Mouse (Mus musculus) neural tube, embryonic 15.5 days (tissue): ENCODE data around the gene Myh6. TPM values are rescaled to one million over a fixed set of nuclear protein-coding genes. Genes with fewer than 3 reads are reported as not detected.

ENCODE experiments used
- ATAC-seq: fragments of 200-750 bp; cut with Nextera tagmentation; 2 replicates; pipeline ENCODE4 v1.8.0; 2017; ENCODE audit warnings: mild to moderate bottlenecking, moderate TSS enrichment, moderate library complexity; ENCODE audit not compliant: low FRiP score
- H3K27ac ChIP-seq: fragments of 300-500 bp; sonication (generic); replicated peaks from 2 replicates; pipeline ENCODE4 v1.5.1; 2015; ENCODE audit warnings: mild to moderate bottlenecking, inconsistent platforms
- H3K27me3 ChIP-seq: fragments of 300-500 bp; sonication (generic); replicated peaks from 2 replicates; pipeline ENCODE4 v1.6.1; 2015; ENCODE audit warnings: inconsistent platforms
- H3K36me3 ChIP-seq: fragments of 300-500 bp; sonication (generic); 2 replicates; pipeline ENCODE4 v1.6.1; 2015; ENCODE audit warnings: inconsistent platforms
- H3K4me1 ChIP-seq: fragments of 300-500 bp; sonication (generic); 2 replicates; pipeline ENCODE4 v1.6.1; 2015; ENCODE audit warnings: inconsistent platforms
- H3K4me2 ChIP-seq: fragments of 300-500 bp; sonication (generic); 2 replicates; pipeline ENCODE4 v1.6.1; 2015; ENCODE audit warnings: inconsistent platforms, mild to moderate bottlenecking, moderate library complexity
- H3K4me3 ChIP-seq: fragments of 300-500 bp; sonication (generic); replicated peaks from 2 replicates; pipeline ENCODE4 v1.5.1; 2015; ENCODE audit warnings: mild to moderate bottlenecking, inconsistent platforms
- H3K9ac ChIP-seq: fragments of 300-500 bp; sonication (generic); replicated peaks from 2 replicates; pipeline ENCODE4 v1.6.1; 2015; ENCODE audit warnings: mild to moderate bottlenecking, inconsistent platforms
- H3K9me3 ChIP-seq: fragments of 300-500 bp; sonication (generic); replicated peaks from 2 replicates; pipeline ENCODE4 v1.6.1; 2016; ENCODE audit warnings: inconsistent platforms
- WGBS: fragments of 180-500 bp; shearing (Covaris S2); methylation state at CpG from one replicate; pipeline ENCODE4 v1.1.7; 2015; ENCODE audit warnings: mixed read lengths; 5-methylcytosine and 5-hydroxymethylcytosine counted together
- microRNA counts: library from miRNA; unstranded; fragments of <30 nt; microRNA quantifications from one replicate; lab custom pipeline; 2016
- microRNA-seq: library from miRNA; unstranded; fragments of <30 nt; microRNA quantifications from one replicate; pipeline ENCODE4, GENCODE M21; 2017
- polyA plus RNA-seq: library from polyadenylated mRNA; unstranded; fragments of >200 nt; fragmentation: Nextera tagmentation; extraction: Ambion mirVana; gene quantifications from 2 replicates; pipeline ENCODE4 v1.2.1, GENCODE M21; 2015

The Myh6 gene
- polyA plus RNA-seq, 1 experiment from 2014 or later: 1.8 TPM

- Histone ChIP-seq H3K9me3 (no peaks in the 10 kb centered on the region), H3K27ac (peak overlapping the region; percentile 97), H3K4me1 (peaks cover 24% of the 10 kb centered on the region), H3K9ac (peak overlapping the region; percentile 99), H3K4me3 (peak overlapping the region; percentile 87), H3K36me3 (peaks cover 31% of the 10 kb centered on the region), H3K4me2 (peak overlapping the region; percentile 68), H3K27me3 (no peaks in the 10 kb centered on the region)
- ATAC-seq: peak; percentile 63
- under 1% methylated on average over 51 of the region's 54 CpGs for WGBS
Observed at GRCm38 (mm10) chr14:54894296-54895151, 72.2 kb downstream of the Myh6 start.

- Histone ChIP-seq H3K4me2 (peak overlapping the region; percentile 56), H3K27me3 (no peaks in the 10 kb centered on the region), H3K27ac (peak overlapping the region; percentile 97), H3K4me1 (peaks cover 24% of the 10 kb centered on the region), H3K9me3 (no peaks in the 10 kb centered on the region), H3K36me3 (peaks cover 28% of the 10 kb centered on the region), H3K9ac (peak overlapping the region; percentile 99), H3K4me3 (peak overlapping the region; percentile 87)
- under 1% methylated on average over 38 of the region's 38 CpGs for WGBS
- ATAC-seq: peak; percentile 97
Observed at GRCm38 (mm10) chr14:54893651-54894181, 73.0 kb downstream of the Myh6 start.

DNA sequence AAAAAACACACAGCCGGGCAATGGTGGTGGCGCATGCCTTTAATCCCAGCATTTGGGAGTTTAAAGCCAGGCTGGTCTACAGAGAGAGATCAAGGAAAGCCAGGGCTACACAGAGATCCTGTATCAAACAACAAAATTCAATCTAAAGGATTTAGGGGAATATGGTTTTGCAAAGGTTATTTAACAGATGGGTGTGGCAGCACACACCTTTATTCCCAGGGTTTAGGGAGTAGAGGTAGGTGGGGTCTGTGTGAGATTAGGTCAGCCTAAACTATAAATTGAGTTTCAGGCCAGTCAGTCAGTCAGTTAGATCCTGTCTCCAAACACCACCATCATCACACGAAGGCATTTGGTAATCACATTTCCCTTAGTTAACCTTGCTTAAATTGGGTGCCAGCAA lies 74.5 kb downstream of the Myh6 start, which contains the start of gene Pabpn1:
Gene Pabpn1 (plus strand): TSS at position 301 of the 400 bp plus-strand sequence.
- no peak for ATAC-seq

More for the DNA sequence above, 74.5 kb downstream of the Myh6 start, which contains the start of gene Pabpn1:
- no peaks in the 10 kb centered on the region for H3K27me3 ChIP-seq
- H3K4me1 ChIP-seq: peaks cover 22% of the 10 kb centered on the region
- H3K9me3 ChIP-seq: no peaks in the 10 kb centered on the region
- H3K9ac ChIP-seq: peak within 1 kb of the TSS; percentile 51
- peaks cover 14% of the 10 kb centered on the region for H3K36me3 ChIP-seq
- 94% methylated on average over 3 of the region's 3 CpGs for WGBS
- H3K4me3 ChIP-seq: peak within 1 kb of the TSS; percentile 87
- peak within 1 kb of the TSS; percentile 91 for H3K27ac ChIP-seq
- peak within 1 kb of the TSS; percentile 56 for H3K4me2 ChIP-seq

MicroRNAs encoded within 50 kb of the gene (microRNA counts, 519-probe panel; counts per million panel counts)
- microRNA mmu-miR-208a (lab: Ali Mortazavi, UCI): 2,096 counts per million, percentile 47 among the panel's probes with 10 or more counts
- 213 counts per million, percentile 0 among the panel's probes with 10 or more counts for microRNA mmu-miR-208b (lab: Ali Mortazavi, UCI)

Small RNA genes lying within 50 kb of the gene (microRNA-seq; reads per million reads assigned to microRNA genes)
- gene Mir208a (1.7 reads per million, percentile 2 among the genes with 10 or more reads in this experiment), gene Mir208b (17.8 reads per million, percentile 31 among the genes with 10 or more reads in this experiment)

Other genes with a start within 250 kb of the Myh6 start
- 6.1 and 8.1 TPM in 2 replicates for gene Slc7a8, start 185.0 kb downstream of the Myh6 start, polyA plus RNA-seq
- gene Rnf212b, start 152.8 kb downstream of the Myh6 start, polyA plus RNA-seq: 0.19 TPM in 1 of 2 replicates, not detected in the other
- gene Homez, start 96.0 kb downstream of the Myh6 start, polyA plus RNA-seq: 10.6 and 14.5 TPM in 2 replicates
- 4.0 and 4.1 TPM in 2 replicates for gene Ppp1r3e, start 89.4 kb downstream of the Myh6 start, polyA plus RNA-seq
- 3.4 and 4.0 TPM in 2 replicates for gene Bcl2l2, start 83.5 kb downstream of the Myh6 start, polyA plus RNA-seq
- not detected in 2 replicates for gene Gm20521, start 83.5 kb downstream of the Myh6 start, polyA plus RNA-seq
- 148 and 158 TPM in 2 replicates for gene Pabpn1, start 74.4 kb downstream of the Myh6 start, polyA plus RNA-seq
- gene Slc22a17, start 53.8 kb downstream of the Myh6 start, polyA plus RNA-seq: 228 and 297 TPM in 2 replicates
- gene Efs, start 40.8 kb downstream of the Myh6 start, polyA plus RNA-seq: 11.9 and 16.4 TPM in 2 replicates
- 0.51 and 0.63 TPM in 2 replicates for gene Il25, start 34.2 kb downstream of the Myh6 start, polyA plus RNA-seq
- 15.8 and 18.1 TPM in 2 replicates for gene Cmtm5, start 30.7 kb downstream of the Myh6 start, polyA plus RNA-seq
- not detected in 2 replicates for gene Gm17428, start 10.0 kb upstream of the Myh6 start, polyA plus RNA-seq
- 7.4 and 9.6 TPM in 2 replicates for gene Myh7, start 27.7 kb upstream of the Myh6 start, polyA plus RNA-seq
- 47.6 and 60.4 TPM in 2 replicates for gene Ngdn, start 48.5 kb upstream of the Myh6 start, polyA plus RNA-seq
- 20.3 and 24.5 TPM in 2 replicates for gene Zfhx2, start 125.4 kb upstream of the Myh6 start, polyA plus RNA-seq
- 27.9 and 31.6 TPM in 2 replicates for gene Thtpa, start 127.9 kb upstream of the Myh6 start, polyA plus RNA-seq
- 6.2 and 12.4 TPM in 2 replicates for gene Ap1g2, start 139.7 kb upstream of the Myh6 start, polyA plus RNA-seq
- gene Jph4, start 150.0 kb upstream of the Myh6 start, polyA plus RNA-seq: 30.6 and 37.0 TPM in 2 replicates